Mouse (Mus musculus) erythroblast, embryonic 14.5 days (primary cell): ENCODE data around the gene Mapk6.

ENCODE experiments used
- GATA1 ChIP-seq: IDR thresholded peaks from 2 replicates; pipeline ENCODE4 v1.6.1; 2012; ENCODE audit warnings: low read length, inconsistent platforms, mixed read lengths
- TAL1 ChIP-seq: IDR thresholded peaks from 3 replicates; pipeline ENCODE4 v1.6.1; 2012; ENCODE audit warnings: low read length, inconsistent platforms, mixed read lengths

DNA sequence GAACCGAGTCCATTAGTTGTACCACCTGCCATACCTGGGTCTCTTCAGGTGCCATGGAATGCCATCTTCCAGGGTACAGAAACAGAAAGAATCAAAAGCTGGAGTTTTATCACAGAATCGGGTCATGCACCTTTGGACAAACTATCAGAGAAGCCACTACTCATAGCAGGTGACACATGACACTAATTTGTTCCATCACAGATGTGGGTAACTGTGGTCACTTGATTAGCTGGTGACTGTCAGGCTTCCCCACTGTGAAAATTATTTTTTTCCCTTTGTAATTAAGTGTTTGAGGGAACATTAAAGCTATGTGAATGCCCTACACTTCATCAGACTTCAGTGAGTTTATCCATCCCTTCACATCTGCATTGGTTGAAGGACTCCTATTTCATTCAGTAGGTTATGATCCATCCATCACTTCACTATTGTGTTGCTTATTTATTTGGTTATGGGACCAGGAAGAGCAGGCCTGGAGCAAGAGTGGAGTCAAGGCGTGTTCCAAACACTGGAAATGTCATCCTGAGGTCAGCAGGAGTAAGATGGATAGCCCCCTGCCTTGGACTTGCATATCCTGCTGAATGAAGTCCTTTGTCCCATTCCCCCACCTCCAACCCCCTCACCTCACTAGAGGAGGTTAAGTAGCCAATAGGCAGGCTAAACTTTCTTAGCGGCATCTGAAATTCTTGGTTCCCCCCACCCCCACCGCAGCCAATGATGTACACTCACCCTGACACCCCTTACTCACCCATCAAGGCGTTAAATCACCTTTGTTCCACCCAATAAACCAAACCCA, 14.7 kb upstream of the Mapk6 start:
- no peak for TF ChIP-seq TAL1
- TF ChIP-seq GATA1 = no peak
